Mouse (Mus musculus) G1E (cell line): ENCODE results near the gene Nosip.

ENCODE experiments used
- CTCF ChIP-seq: IDR thresholded peaks from 2 replicates; pipeline ENCODE4 v1.5.1; 2012; ENCODE audit warnings: low read depth, low read length, inconsistent platforms, mixed read lengths
- GATA1 ChIP-seq: IDR thresholded peaks from 2 replicates; pipeline ENCODE4 v1.6.1; 2012; ENCODE audit warnings: borderline replicate concordance, low read length, inconsistent platforms, mixed read lengths
- GATA2 ChIP-seq: IDR thresholded peaks from 2 replicates; pipeline ENCODE4 v1.6.1; 2012; ENCODE audit warnings: low read depth, low read length, inconsistent platforms, borderline replicate concordance
- POLR2AphosphoS5 ChIP-seq: IDR thresholded peaks from 2 replicates; pipeline ENCODE4 v1.6.1; 2012; ENCODE audit warnings: low read depth, low read length, inconsistent platforms; ENCODE audit not compliant: insufficient replicate concordance
- TAL1 ChIP-seq: conservative IDR thresholded peaks from 2 replicates; pipeline ENCODE4 v1.6.1; 2012; ENCODE audit warnings: low read depth, low read length, inconsistent platforms, mixed read lengths

DNA sequence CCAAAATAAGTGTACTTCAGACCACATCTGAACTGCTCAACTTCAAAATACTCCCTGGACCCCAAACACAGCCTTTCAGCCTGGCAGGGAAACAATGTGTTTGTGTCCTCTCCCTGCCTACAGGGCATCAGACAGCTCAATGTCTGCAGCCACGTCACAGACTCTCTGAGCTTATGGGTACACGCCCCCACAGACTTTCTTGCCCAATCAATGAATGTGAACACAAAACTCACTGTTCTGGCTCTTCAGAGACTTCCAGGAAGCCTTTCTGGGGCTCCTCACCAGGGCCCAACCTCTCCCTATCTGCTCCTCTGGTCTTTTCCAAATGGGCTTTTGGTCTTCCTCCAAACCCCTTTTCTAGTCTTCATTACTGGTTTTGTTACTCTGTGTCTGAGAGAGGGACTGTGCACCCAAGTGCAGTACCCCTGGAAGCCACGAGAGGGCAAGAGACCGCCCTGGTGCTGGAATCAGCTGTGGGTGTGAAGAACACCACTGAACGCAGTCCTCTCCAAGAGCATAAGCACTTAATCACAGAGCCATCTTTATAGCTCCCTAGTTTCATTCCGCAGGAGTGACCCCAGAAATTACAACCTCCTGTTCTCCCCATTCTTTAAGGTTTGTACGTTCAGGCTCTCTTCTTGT, 24.4 kb upstream of the Nosip start:
- peak; percentile 97 for TF ChIP-seq CTCF
- no peak for TF ChIP-seq POLR2AphosphoS5
- no peak for TF ChIP-seq GATA1
- TF ChIP-seq TAL1: no peak
- TF ChIP-seq GATA2: no peak
